Mouse (Mus musculus): Measurements from ENCODE around the gene Sf3a2.

GRCm38 (mm10) chr10:80807057-80807627 lies 9.1 kb downstream of the Sf3a2 start:
- TF ChIP-seq GATA1 (IDR thresholded peaks at IDR 0.05; ENCODE audit: borderline replicate concordance, low read length) (no peak), FLI1 (IDR thresholded peaks at IDR 0.05; ENCODE audit: low read length) (no peak)
